Mouse (Mus musculus) retina, postnatal 1 day (tissue): ENCODE data around the gene Ap5z1.
A peak's percentile ranks its signal among the peaks of the same experiment; 100 is the strongest.

Experiments
- DNase-seq: peaks from one replicate; pipeline ENCODE4 v3.0.0-alpha.2; 2012

The Ap5z1 gene

DNA sequence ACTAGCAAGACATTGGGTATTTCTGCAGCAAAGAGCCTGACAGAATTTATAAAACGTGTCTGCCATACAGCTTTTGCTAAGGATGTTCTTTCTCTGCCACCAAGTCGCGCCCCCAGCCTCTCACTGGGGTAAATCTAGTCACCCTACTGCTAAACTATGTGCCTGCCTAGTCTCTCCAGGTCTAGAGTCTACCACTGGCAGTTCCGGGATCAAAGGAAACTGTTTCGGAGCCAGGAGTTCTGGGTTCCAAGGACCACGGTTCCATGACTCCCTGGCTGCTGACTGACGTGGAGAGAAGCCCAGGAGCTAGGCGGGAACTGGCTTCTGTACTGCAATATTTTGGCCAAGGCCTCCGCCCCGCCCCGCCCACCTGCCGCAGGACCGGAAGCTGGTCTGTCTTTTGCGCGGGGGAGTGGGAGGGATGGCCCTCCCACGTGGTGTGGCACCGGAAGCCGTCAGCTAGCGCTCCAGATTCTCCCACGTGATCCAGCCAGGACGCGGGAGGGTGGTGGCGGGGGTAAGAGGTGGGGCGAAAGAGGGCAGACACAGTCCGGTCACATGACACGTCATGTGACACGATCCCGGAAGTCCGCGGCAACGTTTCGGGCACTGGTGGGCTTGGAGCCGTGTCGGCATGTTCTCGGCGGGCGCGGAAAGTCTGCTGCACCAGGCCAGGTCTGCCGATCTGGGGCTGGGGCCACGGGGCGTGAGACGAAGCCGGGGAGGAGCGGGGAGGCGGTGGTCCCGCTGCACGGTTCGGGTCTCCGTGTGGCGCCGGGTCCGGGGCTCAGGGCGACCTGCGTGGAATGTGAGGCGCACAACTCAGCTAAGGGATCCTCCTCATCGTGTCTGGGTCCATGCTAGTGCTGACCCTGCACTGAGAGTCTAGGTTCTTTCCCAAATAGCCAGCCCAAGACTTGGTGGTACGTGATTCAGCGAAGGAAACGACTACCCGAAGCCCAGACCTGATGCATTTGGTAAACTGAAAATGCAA is at the start of gene Ap5z1:
TSS of gene Ap5z1 (plus strand) at position 484 of the 994 bp plus-strand sequence.
- DNase-seq: peak; percentile 99

DNA sequence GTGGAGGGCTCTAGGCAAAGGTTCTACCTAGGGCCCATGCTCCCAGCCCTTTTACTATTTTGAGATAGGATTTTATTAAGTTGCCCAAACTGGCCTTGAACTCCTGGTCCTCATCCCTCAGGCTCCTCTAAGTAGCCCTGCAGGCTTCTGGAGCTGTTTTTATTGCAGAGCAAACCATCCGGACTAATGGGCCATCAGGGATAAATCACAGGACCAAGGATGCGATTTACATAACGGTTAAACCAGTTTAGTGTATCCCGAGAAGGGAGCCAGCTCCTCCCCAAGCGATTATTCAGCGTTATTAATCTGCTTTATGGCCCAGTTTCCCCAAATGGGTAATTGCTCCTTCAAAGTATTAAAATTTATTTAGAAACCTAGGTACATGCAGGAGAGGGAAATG is 48.3 kb upstream of the Ap5z1 start:
- DNase-seq: peak; percentile 57

DNA sequence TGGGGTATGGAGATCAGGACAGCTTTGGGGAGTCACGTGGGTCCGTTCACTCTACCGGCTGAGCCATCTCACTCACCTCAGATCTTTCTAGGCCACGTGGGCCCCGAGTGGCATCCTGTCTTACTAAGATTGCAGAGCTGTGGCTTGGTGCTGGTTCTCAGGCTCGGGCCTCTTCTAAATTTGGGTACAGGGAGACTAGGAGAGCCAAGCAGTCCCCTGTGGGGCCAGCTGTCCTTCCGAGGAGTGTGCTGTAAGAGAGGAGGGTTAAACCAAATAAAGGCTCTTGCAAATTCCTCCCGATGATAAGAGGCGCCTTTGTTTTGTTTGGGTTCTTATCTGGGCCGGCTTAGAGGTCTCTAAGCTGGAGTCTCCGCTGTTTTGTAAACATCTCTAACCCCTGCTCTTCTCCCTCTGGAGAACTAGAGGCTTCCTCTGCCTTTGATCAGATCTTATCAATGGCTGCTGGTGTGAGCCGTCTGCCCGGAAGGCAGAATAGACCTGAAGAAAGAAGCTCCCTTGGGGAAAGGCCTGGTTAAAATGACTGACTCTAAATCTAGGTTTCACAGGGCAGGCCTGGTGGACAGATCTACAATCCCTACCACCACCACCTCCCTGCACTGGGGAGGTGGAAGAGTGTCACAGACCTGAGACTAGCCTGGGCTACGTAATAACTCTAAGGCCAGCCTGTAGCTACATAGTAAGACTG is 47.5 kb upstream of the Ap5z1 start:
- peak; percentile 35 for DNase-seq

DNA sequence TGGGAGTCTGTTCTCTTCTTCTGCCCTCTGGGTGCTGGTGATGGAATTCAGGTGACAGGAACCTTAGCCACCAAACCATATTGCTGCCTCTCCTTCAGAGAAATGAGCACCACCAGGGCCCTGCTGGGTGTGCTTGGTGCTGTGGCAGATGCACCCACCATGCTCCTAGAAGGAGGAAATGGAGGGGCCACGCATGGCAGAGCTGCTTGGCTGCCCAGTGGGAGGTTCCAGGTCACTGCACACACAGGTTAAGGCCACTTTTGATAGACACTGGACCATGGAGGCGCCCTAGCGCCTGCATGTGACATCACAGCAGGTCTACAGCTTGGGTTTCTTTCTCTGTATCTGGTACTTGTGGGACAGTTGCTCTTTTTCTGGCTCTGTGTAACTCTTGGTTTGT is 46.6 kb upstream of the Ap5z1 start:
- no peak for DNase-seq

DNA sequence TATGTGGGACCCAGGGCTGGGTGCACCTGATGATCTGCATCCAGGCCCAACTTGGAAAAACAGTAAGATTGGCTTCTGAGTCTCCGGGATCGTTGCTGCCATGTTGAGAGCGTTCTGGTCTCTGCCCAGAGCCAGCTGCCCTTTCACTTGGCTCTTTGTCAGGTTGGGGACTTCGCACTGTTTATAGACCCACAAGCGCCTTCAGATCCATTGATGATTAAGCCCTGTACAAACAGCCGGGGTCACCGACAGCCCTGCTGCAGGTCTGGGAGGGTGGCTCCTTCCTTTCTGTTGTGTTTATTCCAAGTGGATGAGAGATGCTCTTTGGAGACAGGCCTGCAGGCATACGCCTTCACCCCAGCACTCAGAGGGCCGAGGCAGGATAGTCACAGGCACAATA is 45.9 kb upstream of the Ap5z1 start:
- no peak for DNase-seq

DNA sequence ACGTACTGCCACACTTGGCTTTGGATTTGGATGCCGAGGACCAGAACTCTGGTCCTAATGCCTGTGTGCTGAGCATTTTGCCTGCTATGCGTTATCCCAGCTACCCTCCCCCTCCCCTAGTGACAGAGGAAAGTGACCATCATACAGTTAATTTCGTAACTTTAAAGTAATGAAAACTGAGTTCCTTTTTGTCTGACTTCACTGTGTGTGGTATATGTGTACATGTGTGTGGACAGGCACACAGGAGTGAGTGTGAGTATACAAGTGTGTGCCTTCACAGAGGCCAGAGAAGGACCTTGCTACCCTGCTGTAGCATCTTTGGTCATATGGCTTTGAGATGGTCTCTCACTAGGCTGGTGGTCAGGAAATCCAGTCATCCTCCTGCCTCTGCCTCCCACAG is 45.3 kb upstream of the Ap5z1 start:
- DNase-seq: no peak

DNA sequence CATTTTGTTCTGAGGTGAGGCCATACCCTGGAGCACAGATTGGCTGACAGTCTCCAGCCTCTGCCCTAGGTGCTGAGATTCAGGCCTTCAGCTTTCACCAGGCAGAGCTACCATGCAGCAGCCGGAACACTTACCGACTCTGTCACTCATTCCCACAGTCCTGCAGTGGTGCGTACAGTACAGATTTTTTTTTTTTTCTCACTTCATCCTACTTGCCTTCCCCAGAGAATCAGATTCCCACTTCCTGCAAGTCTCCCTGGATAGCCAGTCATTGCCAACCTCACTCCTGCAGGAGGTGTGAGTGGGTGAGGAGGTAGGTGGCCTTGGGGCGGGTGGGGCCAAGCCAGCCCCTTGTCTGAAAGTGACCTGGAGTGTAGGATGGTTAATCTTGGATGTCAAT is 43.4 kb upstream of the Ap5z1 start:
- DNase-seq: no peak

DNA sequence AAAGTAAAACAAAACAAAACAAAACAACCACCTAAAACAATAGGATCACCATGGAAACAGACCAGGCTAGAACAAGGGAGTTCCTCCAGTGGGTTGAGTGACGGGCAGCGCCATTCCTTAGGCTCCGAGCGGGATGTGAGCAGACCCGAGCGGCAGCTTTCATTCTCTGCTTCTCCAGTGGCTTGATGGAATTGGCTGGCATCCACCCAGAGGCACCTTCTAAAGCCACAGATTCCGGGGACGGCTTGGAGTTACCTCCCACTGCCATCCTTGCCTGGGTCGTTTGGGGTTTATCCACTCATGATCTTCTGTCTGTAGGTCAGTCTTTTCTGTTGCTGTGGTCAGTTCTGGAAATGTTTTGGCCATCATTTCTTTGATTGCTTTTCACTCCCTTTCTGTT is 42.8 kb upstream of the Ap5z1 start:
- no peak for DNase-seq

DNA sequence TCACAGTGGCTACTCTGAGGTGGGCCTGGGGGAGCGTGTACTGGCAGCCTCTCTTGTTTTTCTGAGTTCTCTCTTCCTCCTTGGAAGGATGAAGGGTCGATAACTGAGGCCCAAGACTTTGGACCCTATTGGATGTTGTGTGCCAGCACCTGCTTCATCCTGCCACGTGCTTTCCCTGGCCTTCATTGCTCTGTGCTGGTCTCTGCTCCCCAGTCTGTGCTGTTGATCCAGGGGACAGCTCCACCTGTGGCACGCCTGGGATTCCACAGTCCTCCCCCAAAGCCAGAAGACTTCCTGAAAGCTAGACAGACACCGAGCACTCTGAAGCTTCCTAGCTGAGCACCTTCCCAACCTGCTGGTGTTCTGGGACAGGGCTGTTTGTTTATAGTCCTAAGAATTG is 41.9 kb upstream of the Ap5z1 start:
- no peak for DNase-seq

DNA sequence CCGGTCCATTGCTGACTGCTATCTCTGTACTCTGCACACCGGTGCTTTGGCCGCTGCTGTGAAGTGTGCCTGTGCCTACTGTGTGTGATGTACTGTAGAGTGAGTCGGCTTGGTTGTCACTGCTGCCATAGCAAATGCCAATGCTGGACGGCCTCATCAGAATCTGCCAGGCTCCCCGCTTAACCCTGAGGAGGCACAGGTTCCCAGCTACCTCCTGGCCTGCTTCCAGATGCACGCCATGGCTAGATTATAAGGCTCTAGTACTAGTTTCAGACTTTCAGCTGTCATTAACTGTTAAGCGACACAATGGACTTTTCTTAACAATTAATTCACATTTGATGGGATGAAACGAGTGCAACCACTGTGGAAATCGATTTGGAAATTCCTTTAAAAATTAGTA is 40.6 kb upstream of the Ap5z1 start:
- no peak for DNase-seq

DNA sequence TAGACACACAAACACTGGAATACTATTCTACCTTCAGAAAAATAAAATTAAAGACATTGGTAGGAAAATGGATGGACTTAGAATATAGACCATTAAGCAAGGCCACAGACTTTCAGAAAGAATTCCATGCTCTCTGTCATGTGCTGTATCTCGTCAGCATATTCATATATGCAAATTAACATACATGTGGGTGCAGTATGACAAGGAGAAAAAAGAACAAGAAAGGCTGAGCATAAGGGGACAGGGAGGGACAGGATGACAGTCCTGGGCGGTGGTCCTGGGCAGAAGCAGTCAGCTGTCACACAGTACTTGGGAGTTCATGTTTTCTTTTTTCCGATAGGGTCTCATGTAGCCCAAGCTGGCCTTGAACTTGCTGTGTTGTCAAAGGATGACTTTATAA is 40.0 kb upstream of the Ap5z1 start:
- no peak for DNase-seq

DNA sequence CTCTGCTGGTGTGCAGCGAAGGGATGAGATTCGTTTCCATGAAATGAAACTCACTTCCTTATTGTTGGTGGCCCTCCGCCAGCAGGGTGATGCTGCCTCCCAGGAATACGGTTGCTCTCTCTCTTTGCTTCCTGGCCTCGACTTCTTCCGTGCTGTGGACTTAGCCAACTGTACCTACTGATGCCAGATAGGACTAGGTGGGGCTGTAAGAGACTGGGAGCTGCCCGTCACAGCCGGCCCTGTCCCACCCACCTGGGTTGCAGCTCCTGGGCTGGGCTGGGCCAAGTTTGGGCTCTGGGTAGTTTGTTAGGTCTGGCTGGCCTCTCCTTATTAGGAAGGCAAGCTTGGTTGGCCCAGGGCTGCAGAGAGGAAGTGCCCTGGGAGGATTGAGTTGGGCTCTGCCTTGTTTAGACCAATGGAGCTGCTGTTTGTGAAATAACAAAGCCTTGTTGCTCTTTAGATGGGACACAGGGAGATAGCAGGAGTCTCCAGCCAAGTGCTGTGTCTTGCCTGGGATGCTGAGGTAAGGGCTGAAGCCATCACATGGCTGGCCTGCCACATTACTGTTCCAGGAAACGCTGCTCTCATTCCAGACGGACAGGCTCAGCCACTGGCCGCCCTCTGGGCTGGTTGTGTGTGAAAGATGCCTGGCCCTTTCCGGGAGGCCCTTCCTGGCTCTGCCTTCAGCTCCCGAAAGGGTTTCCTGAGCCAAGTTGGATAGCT is 39.0 kb upstream of the Ap5z1 start:
- no peak for DNase-seq

DNA sequence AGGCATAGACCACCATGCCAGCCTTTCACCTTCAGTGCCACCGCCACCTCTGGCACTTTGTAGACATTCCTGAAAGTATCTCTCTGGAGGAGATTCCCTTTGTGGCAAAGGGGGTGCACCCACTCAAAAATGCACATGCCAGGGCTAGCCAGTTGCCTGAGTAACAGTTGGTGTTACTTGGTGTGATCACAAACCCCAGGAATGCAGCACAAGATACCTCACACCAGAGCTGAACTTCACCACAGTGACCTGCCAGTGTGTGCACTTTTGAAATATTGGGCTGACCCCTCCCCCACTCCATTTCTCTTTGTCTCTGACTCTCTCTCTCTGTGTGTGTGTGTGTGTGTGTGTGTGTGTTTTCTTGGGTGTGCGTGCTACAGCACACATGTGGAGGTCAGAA is 37.3 kb upstream of the Ap5z1 start:
- no peak for DNase-seq

DNA sequence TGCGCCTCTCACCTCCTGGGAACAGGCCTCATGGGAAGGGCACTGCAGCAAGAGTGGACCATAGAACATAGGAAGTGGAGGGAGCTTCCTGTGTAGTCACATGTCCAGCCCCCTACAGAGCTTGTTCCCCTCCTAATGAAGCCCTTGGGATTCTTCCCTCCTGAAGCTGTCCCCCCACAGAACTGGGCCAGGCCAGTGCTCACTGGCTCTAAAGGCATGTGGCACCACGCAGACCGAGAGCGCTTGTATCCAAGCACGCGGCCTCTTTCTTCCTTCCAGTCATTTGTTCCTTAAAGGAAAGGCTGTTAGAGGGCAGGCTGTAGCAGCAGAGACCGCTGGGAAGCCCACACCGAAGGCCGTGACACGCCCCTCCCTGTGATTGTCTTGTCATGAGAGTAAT is 35.9 kb upstream of the Ap5z1 start:
- peak; percentile 61 for DNase-seq

DNA sequence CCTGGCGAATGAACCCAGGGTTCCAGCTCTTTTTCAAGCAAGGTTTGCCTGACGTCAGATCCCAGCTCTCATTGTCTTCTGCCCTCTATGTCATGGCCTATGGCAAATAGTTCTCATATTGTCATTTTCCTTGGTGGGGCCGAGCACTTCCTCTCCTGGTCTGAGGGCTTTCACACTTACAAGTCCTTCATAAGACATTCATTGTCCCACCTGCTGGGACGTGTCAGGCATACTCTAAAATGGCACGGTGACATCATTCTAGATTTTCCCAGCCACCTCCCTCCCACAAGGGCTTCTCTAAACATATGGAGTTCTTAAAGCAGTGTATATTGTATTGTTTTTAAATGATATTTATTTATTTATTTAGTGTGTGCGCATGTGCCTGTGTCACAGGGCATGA is 35.1 kb upstream of the Ap5z1 start:
- DNase-seq: no peak

DNA sequence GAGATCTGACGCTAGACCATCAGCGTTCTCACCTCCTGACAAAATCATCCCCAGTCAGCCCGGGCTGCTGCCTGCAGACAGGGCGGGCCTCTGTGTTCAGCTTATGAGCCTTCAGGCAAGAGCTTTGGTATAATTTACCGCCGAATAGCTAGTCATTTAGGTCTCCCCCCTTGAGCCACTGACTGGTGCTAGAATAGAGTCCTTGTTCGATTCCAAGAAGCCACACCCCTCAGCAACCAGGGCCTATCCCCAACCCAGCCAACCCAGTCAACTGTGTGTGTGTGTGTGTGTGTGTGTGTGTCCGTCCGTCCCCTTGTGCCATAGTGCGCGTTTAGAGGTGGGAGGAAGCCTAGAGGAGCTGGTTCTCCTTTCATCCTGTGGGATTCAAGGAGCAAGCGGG is 32.7 kb upstream of the Ap5z1 start:
- DNase-seq: no peak

DNA sequence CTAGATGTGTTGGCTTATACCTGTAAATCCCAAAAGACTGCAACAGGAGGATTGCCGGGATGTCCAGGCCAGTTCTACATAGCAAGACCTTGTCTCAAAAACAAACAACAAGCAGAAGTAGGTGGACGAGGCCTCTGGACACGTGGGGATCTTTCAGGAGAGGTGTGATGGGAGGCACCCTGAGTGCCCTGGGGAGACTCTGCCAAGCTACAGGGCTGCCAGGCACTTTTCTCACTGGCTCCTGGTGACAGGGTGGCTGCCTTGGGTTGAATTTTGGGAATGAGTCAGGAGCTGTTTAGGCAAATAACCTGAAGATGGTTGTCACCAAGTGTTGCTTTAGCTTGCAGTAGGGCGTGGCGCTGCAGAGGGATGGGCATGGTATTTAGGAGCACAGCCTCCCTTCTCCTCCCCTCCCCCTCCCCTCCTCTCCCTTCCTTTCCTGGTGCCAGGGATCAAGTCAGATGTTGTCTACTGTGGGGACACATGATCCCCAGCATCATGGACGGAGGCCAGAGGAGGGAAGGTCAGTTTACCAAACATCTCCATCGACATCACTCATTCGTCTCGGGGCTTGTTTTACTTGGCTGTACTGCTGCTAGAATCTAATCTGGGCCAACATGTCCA is 31.8 kb upstream of the Ap5z1 start:
- DNase-seq: no peak

DNA sequence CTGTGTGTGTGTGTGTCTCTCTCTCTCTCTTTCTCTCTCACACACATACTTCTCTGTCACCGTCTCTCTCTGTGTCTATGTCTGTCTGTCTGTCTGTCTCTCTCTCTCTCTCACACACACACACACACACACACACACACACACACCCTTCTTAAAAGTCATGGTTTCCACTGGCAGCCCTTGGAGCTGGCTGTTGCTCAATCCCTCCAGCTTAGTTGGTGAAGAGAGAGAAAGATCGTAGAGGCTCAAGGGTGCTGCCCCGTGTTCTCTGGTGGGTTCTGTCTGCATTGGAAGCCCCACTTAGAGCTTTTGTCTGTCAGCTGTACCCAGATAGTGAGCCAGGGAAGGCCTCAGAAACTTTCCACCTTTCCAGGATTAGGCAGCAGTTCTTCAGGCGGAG is 31.0 kb upstream of the Ap5z1 start:
- DNase-seq: no peak

DNA sequence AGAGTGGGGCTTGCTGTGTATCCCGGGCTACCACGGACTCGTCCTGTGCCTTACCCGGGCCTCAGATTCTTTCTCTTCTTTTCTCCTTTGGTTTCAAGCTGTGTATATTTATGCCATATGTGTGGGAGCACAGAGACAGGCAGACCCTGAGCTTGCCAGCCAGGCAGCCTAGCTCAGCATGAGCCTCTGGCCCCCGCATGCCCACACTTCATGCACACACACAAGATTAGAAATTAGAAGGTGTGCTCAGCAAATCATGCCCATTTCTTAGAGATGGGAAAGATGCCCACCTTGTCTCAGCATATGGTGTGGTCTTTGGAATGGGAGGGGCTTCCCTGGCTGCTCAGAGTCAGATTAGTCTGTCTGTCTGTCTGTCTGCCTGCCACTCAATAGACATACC is 29.7 kb upstream of the Ap5z1 start:
- no peak for DNase-seq

DNA sequence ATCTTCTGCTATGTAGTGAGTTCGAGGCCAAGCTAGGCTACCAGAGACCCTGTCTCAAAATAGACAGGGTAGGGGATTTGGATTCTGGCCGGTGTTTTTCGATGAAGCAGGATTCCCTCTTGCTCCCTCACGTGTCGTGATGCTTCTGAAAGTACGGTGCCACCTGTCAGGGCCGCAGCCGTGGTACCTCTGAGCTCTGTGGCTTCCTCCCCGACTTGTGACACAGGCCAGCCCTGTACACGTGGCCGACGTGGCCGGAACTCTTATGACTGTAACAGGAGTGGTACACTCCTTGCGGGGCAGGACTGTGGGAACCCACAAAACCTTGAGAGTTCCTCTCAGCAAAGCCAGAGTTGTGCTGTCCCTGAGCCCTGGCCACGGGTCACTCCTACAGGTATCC is 28.0 kb upstream of the Ap5z1 start:
- DNase-seq: no peak

DNA sequence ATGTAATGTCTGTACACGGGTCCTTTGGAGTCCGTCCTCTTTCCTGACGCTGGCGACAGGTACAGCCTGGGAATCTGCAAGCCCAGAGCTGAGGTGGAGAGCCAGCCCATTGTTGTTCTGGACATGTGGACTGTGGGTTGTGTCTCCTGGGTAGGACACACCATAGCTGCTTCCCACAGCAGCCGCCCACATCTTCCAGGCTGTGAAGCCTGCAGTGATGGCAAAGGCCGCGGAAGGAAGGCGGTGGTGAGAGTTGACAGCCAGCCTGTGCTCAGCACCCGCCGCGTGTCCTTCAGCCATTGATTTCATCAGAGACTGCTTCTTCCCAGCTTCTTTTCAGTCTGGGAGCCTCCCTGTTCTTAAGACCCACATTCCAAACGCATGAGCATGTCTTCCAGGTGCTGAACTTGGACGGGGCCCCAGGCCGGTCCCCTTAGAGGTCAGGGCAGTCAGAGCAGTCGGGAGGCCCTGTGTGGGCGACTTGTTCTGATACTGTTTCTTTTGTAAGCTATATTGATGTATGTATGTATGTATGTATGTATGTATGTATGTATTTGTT is 25.3 kb upstream of the Ap5z1 start:
- DNase-seq: no peak

DNA sequence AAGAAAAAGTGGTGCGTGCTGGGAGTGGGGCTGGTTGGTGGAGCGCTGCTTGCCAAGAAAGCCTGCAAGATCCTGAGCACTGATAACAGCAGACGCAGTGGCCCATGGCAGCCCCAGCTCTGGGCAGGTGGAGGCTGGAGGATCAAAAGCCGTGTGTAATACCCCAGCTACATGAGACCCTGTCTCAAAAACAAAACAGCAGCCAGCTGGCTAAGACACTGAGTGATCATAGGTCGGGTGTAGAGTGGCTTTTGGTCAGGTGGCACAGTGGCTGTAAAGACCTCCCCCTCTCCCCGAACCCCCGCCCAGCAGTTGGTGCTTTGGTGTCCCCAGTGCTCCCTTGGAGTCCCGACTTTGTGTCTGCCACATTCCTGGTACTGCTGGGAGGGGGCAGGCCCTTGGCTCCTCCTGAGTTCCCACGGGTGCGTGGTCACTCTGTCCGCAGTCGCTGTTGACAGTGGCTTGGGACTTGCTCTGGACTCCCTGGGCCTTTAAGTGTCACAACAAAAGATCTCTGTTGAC is 23.8 kb upstream of the Ap5z1 start:
- DNase-seq: no peak
